Mouse (Mus musculus): ENCODE measurements at regions not wholly inside any gene's neighbourhood (a gene's known extent, or its start where the extent isn't known, plus 50 kb on each side); places are given as distances from the start of the nearest gene placed in this dataset.

DNA sequence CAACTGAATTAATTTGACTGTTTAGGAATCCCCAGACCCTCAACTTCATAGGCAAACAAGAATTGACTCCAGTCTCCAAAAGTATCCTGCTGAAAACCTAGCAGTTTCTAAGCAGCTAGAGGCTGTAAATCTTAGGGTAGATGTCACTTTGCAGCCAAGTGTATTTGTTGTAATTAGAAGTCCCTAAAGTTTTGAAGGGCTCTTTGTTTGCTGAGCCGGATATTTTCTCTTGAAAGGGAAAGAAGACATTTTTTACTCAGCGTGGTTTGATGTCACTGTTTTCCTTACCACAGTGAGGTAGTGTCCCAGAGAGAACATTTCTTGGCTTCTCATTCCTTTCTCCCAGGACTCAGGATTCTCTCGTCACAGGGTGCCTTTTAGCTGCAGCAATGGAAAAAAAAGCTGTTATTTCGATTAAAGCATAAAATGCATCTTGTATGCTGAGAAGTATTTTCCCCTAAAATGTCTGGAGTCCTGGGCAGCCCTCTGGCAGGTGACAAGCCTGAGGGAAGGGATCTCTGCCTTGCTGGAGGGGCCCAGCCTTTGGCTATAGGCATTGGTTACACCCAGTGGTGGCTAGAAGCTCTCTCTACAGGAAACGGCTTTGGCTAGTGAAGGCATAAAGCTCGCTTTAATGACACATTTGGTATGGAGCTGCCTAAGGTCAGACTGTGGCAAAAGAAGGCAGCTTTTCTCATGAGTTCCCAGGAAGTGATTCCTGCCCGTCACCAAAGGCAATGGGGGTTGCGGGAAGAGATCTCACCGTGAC, 74.1 kb upstream of the Clnk start:
- no peak overlapping the region for H3K4me3 ChIP-seq
- no peak overlapping the region for H3K4me2 ChIP-seq
- WGBS = 61% methylated on average over 9 of the region's 9 CpGs
- no peaks in the 10 kb centered on the region for H3K9me3 ChIP-seq
- no peak overlapping the region for H3K9ac ChIP-seq
- no peaks in the 10 kb centered on the region for H3K27me3 ChIP-seq
- H3K4me1 ChIP-seq (replicated peaks) = no peaks in the 10 kb centered on the region
- no peak overlapping the region; the same call in 1 of the 2 replicates for H3K27ac ChIP-seq
- ATAC-seq (ENCODE audit: low FRiP score) = peak; percentile 59
- H3K36me3 ChIP-seq = no peaks in the 10 kb centered on the region

DNA sequence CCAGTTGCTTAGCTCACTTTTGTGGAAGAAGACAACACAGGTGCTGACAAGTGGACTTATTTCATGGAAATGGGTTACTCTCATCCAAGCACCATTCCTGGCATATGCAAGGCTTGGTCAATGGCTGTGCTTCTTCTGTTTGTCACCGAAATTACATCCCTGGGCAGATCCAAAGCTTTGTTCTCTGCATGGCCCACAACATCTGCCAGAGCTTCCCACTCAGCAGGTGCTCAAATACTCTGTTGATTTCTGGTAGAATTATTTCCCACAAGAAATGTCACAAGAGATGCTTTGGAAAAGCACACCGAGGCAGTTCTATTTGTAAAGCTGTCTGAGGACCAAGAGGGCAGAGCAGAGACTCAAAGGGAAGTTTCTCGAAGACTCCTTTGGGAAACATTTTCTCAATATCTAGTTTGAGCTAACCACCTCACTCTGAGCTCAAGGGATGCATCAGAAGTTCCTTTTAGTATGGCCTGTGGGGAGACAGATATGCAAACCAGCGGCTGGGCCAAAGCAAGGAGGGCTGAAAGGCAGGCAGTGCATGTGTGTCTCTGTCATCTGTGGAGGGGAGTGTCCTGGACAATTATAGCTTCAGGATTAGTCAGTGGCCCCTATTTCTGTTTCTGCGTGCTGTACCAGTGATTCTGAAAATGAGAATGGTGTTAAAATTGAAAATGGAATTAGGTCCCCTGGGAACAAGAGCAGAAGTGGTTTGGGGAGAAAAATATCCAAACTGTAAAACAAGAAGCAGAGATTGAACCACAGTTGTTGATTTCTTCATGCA, 69.5 kb upstream of the Clnk start:
- no peak for ATAC-seq (ENCODE audit: low FRiP score)
- H3K4me2 ChIP-seq = no peak overlapping the region
- no peaks in the 10 kb centered on the region for H3K9me3 ChIP-seq
- no peak overlapping the region for H3K27ac ChIP-seq
- no peaks in the 10 kb centered on the region for H3K27me3 ChIP-seq
- no peaks in the 10 kb centered on the region for H3K4me1 ChIP-seq (replicated peaks)
- H3K4me3 ChIP-seq = no peak overlapping the region
- H3K36me3 ChIP-seq = no peaks in the 10 kb centered on the region
- 77% methylated on average over 5 of the region's 5 CpGs for WGBS
- no peak overlapping the region for H3K9ac ChIP-seq

DNA sequence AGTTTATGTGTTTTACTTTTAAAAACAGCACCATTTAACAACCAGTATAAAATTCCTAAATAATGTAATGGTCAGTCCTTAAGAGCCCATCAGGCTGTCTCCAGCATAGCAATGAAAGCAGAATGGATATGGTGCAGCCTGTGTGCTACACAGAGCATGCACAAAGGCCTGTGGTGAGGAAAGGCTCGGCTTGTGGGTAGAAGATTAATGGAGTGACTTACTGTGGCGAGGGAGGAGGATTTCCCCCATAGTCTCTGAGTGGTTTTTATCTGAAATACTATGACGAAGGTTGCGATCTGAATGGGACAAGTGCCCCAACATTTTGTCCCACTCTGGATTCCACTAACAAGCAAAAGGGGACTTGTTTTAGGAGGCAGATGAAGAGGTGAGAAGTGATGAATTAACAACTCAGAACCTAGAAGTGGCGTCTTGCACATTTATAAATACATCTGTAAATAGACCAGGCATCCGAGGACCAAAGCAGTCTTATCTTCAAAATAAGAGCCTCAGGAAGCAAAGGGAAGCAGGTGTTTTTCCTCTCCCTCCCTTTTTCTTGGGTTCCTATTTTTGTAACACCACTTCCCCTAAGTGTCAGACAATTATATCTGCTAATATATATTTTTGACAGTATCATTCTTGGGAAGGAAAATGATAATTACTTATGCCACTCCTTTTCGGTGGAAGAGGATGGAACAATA, 55.9 kb upstream of the Clnk start:
- no peak for ATAC-seq (ENCODE audit: low FRiP score)

GRCm38 (mm10) chr5:38927051-38927450, 50.4 kb upstream of the Clnk start:
- no peak overlapping the region for H3K4me2 ChIP-seq
- no peaks in the 10 kb centered on the region for H3K9me3 ChIP-seq
- no peaks in the 10 kb centered on the region for H3K4me1 ChIP-seq (replicated peaks)
- no peaks in the 10 kb centered on the region for H3K36me3 ChIP-seq
- no peak for ATAC-seq (ENCODE audit: low FRiP score)
- no peak overlapping the region for H3K9ac ChIP-seq
- 94% methylated on average over 3 of the region's 3 CpGs for WGBS
- H3K27ac ChIP-seq = no peak overlapping the region
- no peak overlapping the region for H3K4me3 ChIP-seq
- no peaks in the 10 kb centered on the region for H3K27me3 ChIP-seq

More for the DNA sequence above, 55.9 kb upstream of the Clnk start:
- Histone ChIP-seq H3K4me2 (no peak overlapping the region), H3K4me1 (replicated peaks) (no peaks in the 10 kb centered on the region), H3K27me3 (no peaks in the 10 kb centered on the region), H3K9me3 (no peaks in the 10 kb centered on the region), H3K36me3 (no peaks in the 10 kb centered on the region), H3K27ac (no peak overlapping the region), H3K4me3 (no peak overlapping the region), H3K9ac (no peak overlapping the region)
- WGBS = 72% methylated on average over 7 of the region's 7 CpGs
